Mouse (Mus musculus): Measurements from ENCODE around the gene Fkbp9.

The Fkbp9 gene

DNA sequence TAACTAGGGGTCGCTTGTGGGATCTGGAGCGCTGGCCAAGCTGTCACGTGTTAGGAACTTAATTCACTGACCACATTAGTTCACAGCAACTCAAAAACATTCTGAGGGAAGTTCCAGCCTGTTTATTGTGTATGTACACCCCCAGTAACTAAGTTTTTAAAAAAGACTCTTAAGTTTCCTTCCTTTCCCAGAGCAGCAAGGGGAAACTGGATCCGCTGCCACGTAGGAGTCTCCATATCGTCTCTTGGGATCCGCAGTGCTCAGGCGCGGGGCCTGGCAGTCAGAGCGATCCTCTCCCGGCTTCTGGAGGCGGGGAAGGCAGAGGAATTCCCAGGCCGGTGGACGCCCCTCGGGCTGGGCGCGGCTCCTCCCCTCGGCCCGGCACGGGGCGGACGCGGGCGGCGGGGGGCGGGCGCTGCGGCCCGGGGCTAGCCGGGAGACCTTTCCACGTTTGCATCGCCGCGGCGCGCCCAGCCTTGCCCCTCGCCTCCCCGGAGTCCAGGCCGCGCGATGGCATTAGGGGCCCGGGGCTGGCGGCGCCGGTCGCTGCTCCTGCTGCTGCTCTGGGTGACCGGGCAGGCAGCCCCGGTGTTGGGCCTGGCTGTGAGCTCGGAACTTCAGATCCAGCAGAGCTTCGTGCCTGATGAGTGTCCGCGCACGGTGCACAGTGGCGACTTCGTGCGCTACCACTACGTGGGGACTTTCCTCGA, at the start of gene Fkbp9:
Gene Fkbp9, plus strand, starts transcription at position 363 of the 710 bp plus-strand sequence.
- DNase-seq (ENCODE audit: low read depth, low spot score), result peak; percentile 70

DNA sequence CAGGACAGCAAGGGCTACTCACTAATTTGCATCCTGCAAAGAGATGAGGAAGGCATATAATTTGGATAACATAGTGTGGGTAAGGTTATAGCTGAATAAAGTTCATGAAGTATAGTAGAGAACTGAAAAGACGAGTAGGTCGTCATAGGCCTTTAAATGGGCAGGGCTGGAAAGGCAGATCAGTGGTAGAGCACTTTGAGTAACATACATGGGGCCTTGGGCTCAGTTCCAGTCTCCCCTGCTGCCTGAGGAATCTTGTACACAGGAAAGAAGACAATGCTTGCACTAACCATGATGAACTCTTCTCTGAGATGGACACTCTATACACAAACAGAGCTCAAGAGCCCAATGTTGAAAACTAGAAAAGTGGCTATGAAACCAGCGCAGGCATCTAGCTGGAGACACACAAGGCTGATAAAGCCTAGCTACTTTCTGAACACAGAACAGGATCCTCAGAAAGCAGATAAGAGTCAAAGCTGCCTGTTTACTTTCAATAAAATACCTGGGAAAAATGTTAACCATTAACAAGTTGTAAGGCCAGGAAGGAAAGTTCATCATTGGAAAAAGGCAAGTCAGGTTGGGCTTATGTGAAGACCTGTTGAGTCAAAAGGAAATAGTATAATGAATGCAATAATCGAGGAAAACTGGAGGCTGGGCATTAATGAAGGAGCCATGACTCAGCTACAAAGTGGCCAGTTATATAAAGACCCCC, 48.1 kb upstream of the Fkbp9 start:
- DNase-seq (ENCODE audit: low read depth, low spot score), result no peak

DNA sequence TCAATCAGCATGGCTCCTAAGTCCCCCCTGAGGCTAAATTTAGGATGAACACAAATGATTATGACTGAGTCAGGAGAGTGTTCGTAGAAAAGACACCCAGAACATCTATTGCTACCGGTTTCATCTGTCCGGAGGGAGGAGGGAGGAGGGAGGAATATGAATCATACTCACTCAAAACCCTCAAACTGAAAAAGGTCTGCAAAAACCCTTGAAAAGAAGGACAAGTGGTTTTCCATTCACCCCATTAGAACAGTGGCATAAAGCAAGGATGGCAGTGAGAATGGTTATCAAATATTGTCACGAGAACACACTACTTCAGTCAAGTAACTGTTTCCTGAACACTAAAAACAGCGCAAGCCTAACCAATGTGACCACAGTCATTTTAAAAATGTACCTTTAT, 46.8 kb upstream of the Fkbp9 start:
- no peak for DNase-seq (ENCODE audit: low read depth, low spot score)

DNA sequence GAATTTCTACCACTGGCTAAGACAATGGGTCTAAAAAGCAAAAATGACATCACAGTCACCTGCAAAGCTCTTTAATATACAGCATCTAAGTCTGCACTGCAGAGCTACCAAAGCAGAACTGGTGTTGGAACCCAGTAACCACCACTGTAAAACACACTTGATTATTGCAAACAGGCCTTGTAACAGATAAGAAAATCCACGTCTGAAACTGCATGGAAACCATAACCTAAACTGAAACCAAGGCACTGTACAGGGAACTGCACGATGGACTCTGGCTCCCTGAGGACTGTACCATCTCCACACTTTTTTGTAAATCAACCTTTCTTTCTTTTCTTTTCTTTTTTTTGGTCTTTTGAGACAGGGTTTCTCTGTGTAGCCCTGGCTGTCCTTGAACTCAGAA, 44.2 kb upstream of the Fkbp9 start:
- no peak for DNase-seq (ENCODE audit: low read depth, low spot score)

DNA sequence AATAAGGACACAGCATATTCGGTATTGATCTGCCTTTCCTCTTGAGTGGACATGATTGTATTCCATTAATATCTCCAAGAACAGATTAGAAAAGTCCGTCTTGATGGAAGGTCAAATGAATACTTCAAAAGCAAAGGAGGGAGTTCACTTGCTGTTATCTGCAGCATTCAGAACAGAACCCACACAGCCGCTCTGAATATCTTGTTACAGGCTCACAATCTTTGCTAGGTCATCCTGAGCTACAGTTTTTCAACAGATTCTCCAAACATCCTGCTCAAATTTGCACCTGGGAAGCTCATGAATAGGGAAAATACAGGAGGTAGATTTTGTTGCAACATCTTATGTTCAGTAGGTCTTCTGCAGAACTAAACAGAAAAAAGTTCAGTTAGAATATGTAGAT, 42.5 kb upstream of the Fkbp9 start:
- DNase-seq (ENCODE audit: low read depth, low spot score), result no peak

DNA sequence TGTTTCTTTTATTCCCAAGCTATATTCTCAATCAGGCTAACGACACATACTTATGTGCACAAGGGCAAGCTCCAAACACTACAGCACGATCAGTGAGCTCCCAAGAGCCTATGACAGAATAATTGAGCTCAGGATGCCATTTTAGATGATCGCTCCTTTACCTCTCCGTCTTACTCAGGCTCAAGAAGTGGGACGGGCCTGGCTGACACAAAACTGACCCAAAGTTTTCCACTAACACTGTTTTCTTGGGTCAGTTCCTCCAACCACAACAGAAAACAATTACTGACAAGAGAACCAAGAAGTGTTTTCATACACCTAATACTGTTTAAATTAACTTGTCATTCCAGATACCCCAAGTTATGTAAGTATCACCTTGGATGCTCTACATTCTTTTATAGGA, 37.0 kb upstream of the Fkbp9 start:
- no peak for DNase-seq (ENCODE audit: low read depth, low spot score)

DNA sequence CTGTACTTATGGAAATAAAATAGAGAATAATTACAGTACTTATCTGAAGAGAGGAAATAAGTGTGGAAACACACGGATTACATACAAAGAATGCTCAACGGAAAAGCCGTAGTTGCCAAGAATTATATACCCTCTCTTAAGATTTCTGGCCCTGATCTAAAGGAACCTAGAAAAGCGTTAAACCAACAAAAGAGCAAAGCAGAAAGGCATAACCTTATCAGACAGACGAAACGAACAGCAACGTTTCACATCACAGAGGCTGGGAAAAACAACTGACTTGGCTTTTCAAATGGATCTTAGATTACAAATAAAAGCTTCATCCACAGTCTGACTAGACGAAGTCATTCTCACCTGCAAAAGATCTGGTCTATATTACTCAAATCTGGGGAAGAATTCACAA, 35.6 kb upstream of the Fkbp9 start:
- DNase-seq (ENCODE audit: low read depth, low spot score), result no peak

DNA sequence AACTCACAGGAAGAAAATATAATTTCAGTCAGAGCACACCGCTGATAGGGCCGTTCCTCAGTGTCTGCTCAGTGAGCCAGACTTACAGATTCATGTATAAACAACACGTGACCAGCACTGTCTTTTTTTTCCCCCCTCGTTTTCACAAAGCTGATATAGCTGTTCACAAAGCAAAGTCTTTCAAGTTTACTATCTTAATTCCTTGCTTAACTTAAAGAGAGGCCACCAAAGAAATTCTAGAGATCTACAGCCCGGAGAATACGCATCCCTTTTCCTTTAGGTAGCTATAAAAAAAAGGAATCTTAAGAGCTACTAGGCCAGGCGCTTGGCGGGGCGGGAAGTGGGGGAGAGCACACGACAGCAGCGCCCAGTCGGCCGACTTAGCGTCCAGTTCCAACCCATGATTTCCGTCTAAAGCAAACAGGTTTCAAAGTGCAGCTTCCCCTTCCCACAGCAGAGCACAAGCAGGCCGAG, 35.2 kb upstream of the Fkbp9 start:
- DNase-seq (ENCODE audit: low read depth, low spot score), result peak; percentile 15

DNA sequence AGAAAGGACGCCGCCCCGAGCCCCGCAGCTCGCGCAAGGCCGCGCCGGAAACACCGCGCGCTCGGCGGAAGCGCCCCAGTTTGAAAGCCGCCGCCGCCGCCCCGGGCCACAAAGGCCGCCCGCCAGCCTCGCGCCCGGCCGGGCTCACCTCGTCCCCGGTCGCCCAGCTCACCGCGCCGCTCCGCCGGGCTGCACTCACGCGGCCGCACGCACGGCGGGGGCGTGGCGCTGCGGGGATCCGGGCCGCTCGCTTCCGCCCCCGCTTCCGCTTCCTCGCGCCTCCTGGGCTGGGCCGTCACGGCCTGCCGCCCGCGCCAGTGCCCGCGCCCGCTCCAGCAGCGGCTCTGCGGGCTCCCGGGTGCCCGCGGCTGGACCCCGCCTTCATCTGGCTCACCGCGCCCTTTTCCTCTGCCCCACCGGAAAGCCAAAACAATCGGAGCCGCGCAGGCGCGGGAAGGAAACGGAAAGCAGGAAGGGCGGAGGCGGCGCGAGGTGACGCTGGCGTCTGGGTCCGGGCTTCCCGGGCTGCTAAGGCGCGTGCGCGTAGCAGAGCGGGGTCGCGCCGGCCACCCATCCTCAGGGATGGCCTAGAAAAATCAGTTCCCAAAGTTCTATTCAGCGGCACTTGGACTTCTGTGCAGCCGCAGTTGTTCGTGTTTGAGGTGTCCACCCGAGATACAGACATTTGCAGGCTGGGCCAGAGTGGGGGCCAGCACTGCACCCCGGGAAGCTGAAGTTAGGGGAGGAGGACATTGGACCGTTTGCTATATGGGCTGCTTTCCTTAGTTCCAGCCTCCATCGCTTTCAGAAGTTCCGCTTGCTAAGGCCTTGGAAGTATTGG, 34.3 kb upstream of the Fkbp9 start, which contains the start of gene Kbtbd2:
Gene Kbtbd2, minus strand, starts transcription at position 503 of the 841 bp plus-strand sequence.
- DNase-seq (ENCODE audit: low read depth, low spot score), result peak; percentile 93

DNA sequence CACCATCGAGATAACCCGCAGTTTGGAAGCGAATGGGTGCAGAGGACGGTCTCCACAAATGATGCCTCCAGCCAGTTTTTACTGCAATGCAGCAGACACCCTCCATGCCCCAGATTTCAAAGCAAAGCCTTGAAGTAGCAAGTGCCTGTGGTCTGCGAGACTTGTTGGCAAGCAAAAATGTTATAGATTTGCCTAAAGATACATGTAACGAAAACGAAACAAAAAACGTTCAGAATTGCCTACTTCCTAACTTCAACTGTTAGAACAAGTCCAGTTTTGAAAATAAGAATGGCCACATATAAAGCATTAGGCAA, 33.8 kb upstream of the Fkbp9 start:
- DNase-seq (ENCODE audit: low read depth, low spot score), result no peak

DNA sequence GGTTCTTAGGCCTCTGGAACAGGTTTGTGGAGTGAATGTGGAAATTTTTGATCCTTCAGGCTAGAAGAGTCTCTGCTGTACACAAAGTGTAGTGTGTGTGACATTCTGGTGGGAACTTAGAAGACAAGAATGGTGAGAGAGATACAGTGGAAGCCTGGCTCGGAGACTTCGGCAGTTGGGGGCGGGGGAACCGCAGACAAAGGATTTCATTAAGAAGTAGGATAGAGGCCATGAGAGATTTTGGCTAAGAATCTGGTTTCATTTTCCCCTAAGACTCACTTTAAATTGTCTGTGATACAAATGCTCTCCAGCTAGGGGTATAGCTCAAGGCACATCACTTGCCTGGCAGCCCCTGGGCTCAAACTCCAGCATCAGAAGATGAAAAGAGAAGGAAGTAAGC, 26.8 kb upstream of the Fkbp9 start:
- no peak for DNase-seq (ENCODE audit: low read depth, low spot score)

DNA sequence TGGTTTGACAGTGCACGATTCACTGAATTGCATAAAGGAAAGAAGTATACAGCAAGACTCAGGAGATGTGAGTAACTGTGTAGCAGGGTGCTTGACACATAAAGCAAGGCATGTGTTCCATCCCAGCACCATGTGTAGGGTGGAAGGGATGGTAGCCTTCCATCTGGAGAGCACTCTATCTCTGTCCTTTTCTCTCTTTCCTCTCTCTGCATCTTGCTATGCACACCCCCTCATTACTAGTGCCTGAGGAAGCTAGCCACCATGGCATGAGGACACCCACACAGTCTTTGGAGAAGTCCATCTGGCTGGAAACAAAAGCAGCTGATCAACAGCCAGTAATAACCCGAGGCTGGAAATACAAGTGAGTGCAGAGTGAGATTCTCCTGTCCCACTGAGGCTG, 25.7 kb upstream of the Fkbp9 start:
- DNase-seq (ENCODE audit: low read depth, low spot score), result no peak

DNA sequence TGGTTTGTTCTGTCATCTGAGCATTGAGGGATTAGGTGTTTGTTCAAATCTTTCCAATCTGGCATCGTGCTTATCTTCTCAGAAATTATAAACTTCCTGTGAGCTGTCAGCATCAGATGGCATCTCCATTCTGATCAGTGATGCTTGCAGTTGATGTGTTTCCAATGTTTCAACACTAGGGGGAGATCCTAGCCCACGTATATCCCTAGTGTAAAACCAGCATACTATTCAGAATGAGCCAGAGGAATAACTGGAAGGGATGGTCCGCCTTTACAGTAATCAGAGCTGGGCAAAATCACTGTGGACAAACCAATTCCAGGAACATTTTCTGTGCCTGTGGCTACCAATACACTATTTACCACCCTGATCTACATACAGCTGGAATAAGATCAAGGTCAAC, 23.2 kb upstream of the Fkbp9 start:
- DNase-seq (ENCODE audit: low read depth, low spot score), result peak; percentile 50

DNA sequence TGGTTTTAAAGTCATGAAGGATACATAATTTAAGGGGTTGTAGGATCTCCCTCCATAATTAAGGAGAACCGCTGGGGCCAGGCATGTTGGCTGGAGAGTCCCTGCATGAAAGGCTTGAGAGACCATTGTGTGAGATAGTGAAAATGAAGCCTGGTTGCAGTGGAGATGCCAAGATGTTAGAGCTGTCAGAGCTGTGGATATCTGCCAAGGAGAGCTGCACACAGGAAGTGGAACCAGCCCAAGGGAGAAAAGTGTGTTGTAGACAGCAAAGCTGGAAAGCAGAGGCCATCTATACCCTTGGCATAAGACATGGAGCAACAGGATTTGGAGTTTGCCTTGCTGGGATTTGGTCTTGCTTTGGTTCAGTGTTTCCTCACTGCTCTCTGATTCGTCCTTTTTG, 18.5 kb upstream of the Fkbp9 start:
- DNase-seq (ENCODE audit: low read depth, low spot score), result no peak

DNA sequence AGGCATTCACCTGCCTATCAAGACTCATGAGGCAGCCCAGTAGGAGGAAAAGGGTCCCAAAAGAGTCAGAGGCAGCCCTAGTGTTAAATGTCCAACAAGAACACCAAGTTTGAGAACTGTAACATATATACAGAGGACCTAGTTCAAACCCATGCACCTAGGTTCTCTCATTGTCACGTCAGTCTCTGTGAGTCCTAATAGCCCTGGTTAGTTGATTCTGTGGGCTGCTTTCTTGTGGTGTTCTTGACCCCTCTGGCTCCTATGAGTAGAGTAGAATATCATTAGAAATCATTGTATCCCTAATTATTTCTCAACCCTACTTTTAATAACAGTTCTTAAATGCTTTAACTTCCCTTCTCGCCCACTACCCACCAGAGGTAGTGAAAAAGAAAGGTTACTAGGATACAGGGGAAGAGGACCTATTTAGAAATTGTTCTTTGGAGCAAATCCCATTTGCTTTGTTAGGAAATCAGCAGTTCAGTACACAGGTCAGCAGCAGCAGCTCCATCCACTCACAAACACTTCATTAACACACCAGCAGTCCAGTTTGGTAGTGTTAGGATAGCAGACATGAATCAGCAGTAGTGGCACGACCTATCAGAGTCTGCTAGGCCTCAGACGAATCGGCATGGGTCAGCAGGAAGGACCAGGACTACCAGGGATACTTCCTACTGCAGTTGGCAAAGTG, 13.3 kb upstream of the Fkbp9 start:
- DNase-seq (ENCODE audit: low read depth, low spot score), result no peak

DNA sequence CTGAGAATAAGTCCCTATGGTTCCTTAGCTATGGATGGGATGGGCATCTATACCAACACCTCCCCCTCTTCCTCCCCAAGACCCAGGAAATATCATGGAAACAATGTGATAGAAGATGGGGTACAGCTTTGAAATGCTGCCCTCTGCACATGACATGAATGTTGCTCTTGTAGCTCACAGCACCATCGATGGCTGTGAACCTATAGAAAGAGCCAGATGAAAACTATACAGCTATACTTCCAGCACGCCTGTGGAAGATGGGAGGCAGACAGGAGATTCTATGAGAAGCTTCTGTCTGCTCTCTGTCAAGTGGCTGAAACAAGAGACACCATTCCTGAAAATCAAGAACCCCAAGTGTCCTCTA, 12.8 kb upstream of the Fkbp9 start:
- DNase-seq (ENCODE audit: low read depth, low spot score), result no peak

DNA sequence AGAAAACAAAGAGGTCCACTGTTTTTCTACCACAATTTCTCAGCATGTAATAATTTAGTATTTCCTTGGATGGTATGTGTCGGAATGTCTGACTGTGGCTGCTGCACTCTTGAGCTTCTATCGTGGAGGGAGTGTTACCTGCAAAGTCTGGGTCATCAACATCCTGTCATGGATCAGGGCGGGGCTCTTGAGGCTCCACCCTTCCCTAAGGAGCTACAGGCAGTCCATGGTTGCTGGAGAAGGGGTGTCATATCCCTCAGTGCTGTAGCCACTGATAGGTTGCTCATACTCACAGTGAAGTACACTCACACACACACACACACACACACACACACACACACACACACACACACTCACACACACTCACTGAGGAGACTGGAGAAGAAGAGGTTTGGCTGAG, 6.2 kb upstream of the Fkbp9 start:
- DNase-seq (ENCODE audit: low read depth, low spot score), result no peak

DNA sequence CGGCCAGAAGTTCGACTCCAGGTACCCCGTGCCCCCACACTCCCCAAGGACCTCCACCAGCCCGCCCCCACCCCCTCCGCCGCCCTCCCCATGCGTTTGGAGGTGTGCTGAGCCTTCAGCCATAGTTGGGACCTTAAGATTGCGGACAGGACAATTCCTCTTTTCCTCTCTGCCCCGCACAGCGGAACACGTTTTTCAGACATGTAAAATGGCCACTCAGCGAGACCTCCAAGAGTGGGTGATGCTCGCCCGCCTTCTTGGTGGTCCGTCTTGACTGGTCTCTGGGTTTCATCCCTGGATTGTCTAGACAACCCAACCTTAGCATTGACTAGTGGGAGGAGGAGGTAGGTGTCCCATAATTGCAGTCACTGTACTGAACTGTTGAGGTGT, 543 bp downstream of the Fkbp9 start:
- DNase-seq (ENCODE audit: low read depth, low spot score), result no peak

DNA sequence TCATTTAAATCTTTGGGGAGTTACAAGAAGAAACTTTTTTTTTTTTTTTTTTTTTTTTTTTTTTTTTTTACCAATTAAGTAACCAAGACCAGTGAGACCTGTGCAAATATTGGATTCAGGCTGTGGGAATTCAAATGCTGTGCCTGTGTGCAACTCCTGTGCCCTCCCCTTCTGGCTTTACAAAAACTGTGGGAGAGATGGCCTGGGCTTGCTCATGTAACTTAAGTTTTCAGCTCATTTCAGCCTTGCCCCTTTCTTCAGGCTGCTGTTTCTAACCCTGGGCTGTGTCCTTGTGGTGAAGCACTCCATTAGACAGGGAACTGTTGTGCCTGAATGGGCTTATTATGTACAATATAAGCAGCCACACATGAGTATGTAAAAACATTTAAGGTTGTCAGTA, 971 bp downstream of the Fkbp9 start:
- no peak for DNase-seq (ENCODE audit: low read depth, low spot score)

DNA sequence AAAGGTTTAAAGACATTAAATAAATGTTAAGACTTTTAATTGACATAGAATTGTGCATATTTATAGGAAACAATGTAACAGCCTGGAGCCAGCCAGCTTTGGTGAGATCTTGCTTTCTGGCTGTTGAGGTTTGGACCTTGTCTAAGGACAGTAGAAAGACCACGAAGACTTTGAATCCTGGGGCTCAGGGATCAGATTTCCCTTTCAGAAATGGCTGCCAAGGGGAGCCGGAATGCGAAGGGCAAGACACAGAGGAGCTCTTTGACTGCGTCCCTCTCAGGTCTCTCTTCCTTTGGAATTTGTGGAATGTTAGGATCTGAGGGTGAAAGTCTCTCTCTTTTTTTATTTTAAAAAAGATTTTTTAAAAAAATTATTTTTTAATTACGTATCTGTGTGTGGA, 2.9 kb downstream of the Fkbp9 start:
- DNase-seq (ENCODE audit: low read depth, low spot score), result no peak

DNA sequence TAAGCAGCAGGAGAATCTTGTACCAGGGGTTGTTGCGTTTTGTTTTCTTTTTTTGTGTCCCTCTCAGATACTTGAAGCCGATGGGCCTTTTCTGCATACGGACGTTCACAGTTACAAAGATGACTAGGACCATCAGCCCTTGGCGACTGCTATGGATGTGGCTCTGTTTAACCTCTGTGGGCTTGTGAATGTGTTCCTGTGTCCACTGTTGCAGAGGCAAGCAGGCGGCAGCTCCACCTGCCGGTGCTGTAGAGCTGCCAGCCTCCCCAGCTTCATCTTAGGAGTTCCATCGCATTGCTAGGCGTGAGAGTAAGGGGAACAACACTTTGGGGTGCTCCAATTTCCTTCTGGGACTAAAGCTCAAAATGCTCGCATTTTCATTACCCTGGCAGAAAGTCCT, 3.7 kb downstream of the Fkbp9 start:
- no peak for DNase-seq (ENCODE audit: low read depth, low spot score)

DNA sequence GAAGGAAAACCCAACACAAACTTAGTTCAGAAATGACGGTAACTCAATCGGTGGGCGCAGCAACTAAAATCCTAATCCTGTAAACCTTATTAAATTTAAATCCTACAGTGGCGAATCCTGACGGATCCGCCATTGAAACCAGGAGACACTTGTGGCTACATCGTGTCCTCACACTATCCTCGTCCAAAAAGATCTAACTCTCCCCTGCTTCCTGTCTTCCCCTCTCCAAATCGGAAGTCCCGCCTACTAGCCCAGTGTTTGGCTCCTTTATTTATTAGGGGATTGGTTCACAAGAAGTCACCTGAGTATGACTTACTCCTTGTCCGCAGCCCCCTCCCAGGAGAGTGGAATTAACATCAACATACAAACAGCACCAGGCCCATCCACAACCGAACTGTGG, 5.3 kb downstream of the Fkbp9 start:
- no peak for DNase-seq (ENCODE audit: low read depth, low spot score)

Measured in skeletal muscle tissue, adult 2 months (tissue).